Comparison of ENCODE assay signal across 12 mouse cellular contexts in genomic region chr1:166964508-166964907, GRCm38 (mm10). TPM values are rescaled to one million over a fixed set of nuclear protein-coding genes. Genes with fewer than 3 reads are reported as not detected.
A peak's percentile ranks its signal among the peaks of the same experiment; 100 is the strongest.
DNase-seq lines count a peak whose midpoint lies in the region; ATAC-seq and TF ChIP-seq lines count a peak whose summit lies in the region.
"Had no signal": no experiment of that assay in that cellular context is flagged by ENCODE, and none has a peak within 500 bp of the region (broad histone marks: within the 10 kb centered on the region; RNA-seq: fewer than 3 reads in every experiment).

No protein-coding gene starts in this region.

- H3K4me2 ChIP-seq in liver, postnatal 0 days (ENCODE audit: low read depth, low read length), result no peak overlapping the region
- no peak overlapping the region for H3K4me2 ChIP-seq in heart, embryonic 12.5 days
- H3K4me2 ChIP-seq: embryonic facial prominence, embryonic 13.5 days; midbrain, embryonic 15.5 days had no signal

- H3K36me3 ChIP-seq in ES-Bruce4 (ENCODE audit: control insufficient read depth, insufficient read depth, low read length, poor library complexity, severe bottlenecking), result no peaks in the 10 kb centered on the region
- no peaks in the 10 kb centered on the region for H3K36me3 ChIP-seq in liver, postnatal 0 days (replicated peaks; ENCODE audit: insufficient read depth, low read length)
- H3K36me3 ChIP-seq in heart, embryonic 12.5 days, result no peaks in the 10 kb centered on the region
- H3K36me3 ChIP-seq: embryonic facial prominence, embryonic 13.5 days; G1E; midbrain, embryonic 15.5 days had no signal

- peak; percentile 55 for DNase-seq in heart, postnatal 4 days
- DNase-seq in heart, adult 9 months (ENCODE audit: low spot score in 2 of 2), result no peak
- DNase-seq in c-Kit-positive CD71-positive TER-119-negative erythroid progenitor cells, embryonic 14.5 days (ENCODE audit: low read depth), result peak; percentile 3
- DNase-seq in liver, postnatal 0 days, result peak; percentile 20
- DNase-seq in frontal cortex, adult 2 months (ENCODE audit: extremely low spot score in 1 of 2, low spot score in 1 of 2), result no peak

- 32% methylated on average over 10 of the region's 10 CpGs for WGBS in liver, postnatal 0 days (ENCODE audit: insufficient replicate concordance)
- WGBS in heart, embryonic 12.5 days, result 30% methylated on average over 10 of the region's 10 CpGs

- no peak overlapping the region for H3K4me3 ChIP-seq in ES-Bruce4 (ENCODE audit: low read depth, low read length)
- no peak overlapping the region for H3K4me3 ChIP-seq in liver, postnatal 0 days (ENCODE audit: low read depth, low read length)
- no peak overlapping the region for H3K4me3 ChIP-seq in heart, embryonic 12.5 days
- H3K4me3 ChIP-seq: embryonic facial prominence, embryonic 13.5 days; midbrain, embryonic 15.5 days had no signal

- H3K9me3 ChIP-seq in ES-Bruce4 (replicated peaks; ENCODE audit: control insufficient read depth, insufficient read depth, low read length, poor library complexity, severe bottlenecking), result peaks cover 10% of the 10 kb centered on the region
- no peaks in the 10 kb centered on the region for H3K9me3 ChIP-seq in liver, postnatal 0 days (ENCODE audit: low read length)
- H3K9me3 ChIP-seq in heart, embryonic 12.5 days (replicated peaks), result no peaks in the 10 kb centered on the region
- H3K9me3 ChIP-seq: embryonic facial prominence, embryonic 13.5 days; midbrain, embryonic 15.5 days had no signal

- no peak overlapping the region for H3K9ac ChIP-seq in ES-Bruce4 (ENCODE audit: low read depth, poor library complexity, severe bottlenecking)
- no peak overlapping the region for H3K9ac ChIP-seq in liver, postnatal 0 days (replicated peaks)
- no peak overlapping the region for H3K9ac ChIP-seq in heart, embryonic 12.5 days
- H3K9ac ChIP-seq: embryonic facial prominence, embryonic 13.5 days; midbrain, embryonic 15.5 days had no signal

- H3K4me1 ChIP-seq in ES-Bruce4 (ENCODE audit: control insufficient read depth, insufficient read depth, low read length), result no peaks in the 10 kb centered on the region
- no peaks in the 10 kb centered on the region for H3K4me1 ChIP-seq in liver, postnatal 0 days (ENCODE audit: insufficient read depth)
- H3K4me1 ChIP-seq in heart, embryonic 12.5 days (replicated peaks), result no peaks in the 10 kb centered on the region
- H3K4me1 ChIP-seq: embryonic facial prominence, embryonic 13.5 days; midbrain, embryonic 15.5 days had no signal

- peak; percentile 94 for TF ChIP-seq EP300 in ES-Bruce4 (IDR thresholded peaks at IDR 0.05; ENCODE audit: insufficient read depth, low read depth, low read length)
- no peak for TF ChIP-seq EP300 in liver, postnatal 0 days (IDR thresholded peaks at IDR 0.05; ENCODE audit: low read depth)

- no peak for TF ChIP-seq POLR2A in ES-Bruce4 (IDR thresholded peaks at IDR 0.05; ENCODE audit: insufficient read depth, low read length)

- H3K27ac ChIP-seq in ES-Bruce4 (ENCODE audit: insufficient read depth, low read length), result peak overlapping the region; percentile 6; the same call in 1 of the 2 replicates
- H3K27ac ChIP-seq in liver, postnatal 0 days (ENCODE audit: low read depth), result no peak overlapping the region
- H3K27ac ChIP-seq in heart, embryonic 12.5 days (ENCODE audit: poor library complexity, severe bottlenecking), result no peak overlapping the region
- H3K27ac ChIP-seq: embryonic facial prominence, embryonic 13.5 days; midbrain, embryonic 15.5 days had no signal

- H3K27me3 ChIP-seq in ES-Bruce4 (ENCODE audit: control insufficient read depth, insufficient read depth, low read length, poor library complexity, severe bottlenecking), result no peaks in the 10 kb centered on the region
- no peaks in the 10 kb centered on the region for H3K27me3 ChIP-seq in liver, postnatal 0 days (ENCODE audit: insufficient read depth, low read length)
- H3K27me3 ChIP-seq in heart, embryonic 12.5 days (replicated peaks), result no peaks in the 10 kb centered on the region
- H3K27me3 ChIP-seq: embryonic facial prominence, embryonic 13.5 days; midbrain, embryonic 15.5 days had no signal

- no peak for ATAC-seq in liver, postnatal 0 days
- no peak for ATAC-seq in activated CD4-positive, CD25-positive, alpha-beta regulatory T cell, adult 4 months
- no peak for ATAC-seq in heart, embryonic 12.5 days (ENCODE audit: insufficient number of reproducible peaks, low FRiP score)
- ATAC-seq: hindbrain, embryonic 16.5 days; midbrain, embryonic 15.5 days had no signal

- no peak for TF ChIP-seq CTCF in ES-Bruce4 (IDR thresholded peaks at IDR 0.05; ENCODE audit: low read depth, low read length)
- no peak for TF ChIP-seq CTCF in liver, postnatal 0 days (IDR thresholded peaks at IDR 0.05; ENCODE audit: low read depth)

RNA-seq across cellular contexts. Expression of gene Fam78b, which starts 36.7 kb away (rescaled TPM):
- total RNA-seq in heart, postnatal 4 days (2021), result 1 to 10 TPM; 5.8 to 5.9 TPM
- 0.67 and 0.84 TPM in 2 replicates for polyA plus RNA-seq in ES-Bruce4 (2011; ENCODE audit: insufficient read depth, insufficient read length, low read depth, missing spikeins)
- 0.07 TPM in 2 replicates for polyA plus RNA-seq in liver, postnatal 0 days (2015; fragmentation: Nextera tagmentation; extraction: Ambion mirVana)
- not detected for polyA plus RNA-seq in activated CD4-positive, CD25-positive, alpha-beta regulatory T cell, adult 4 months (2017; shearing (Covaris generic))
- 0.91 and 1.0 TPM in 2 replicates for polyA plus RNA-seq in heart, embryonic 12.5 days (2016; fragmentation: Nextera tagmentation; extraction: Ambion mirVana)
- 21.2 and 23.4 TPM in 2 replicates for polyA plus RNA-seq in frontal cortex, adult 2 months (2012; rRNA removed)
- polyA plus RNA-seq: G1E had no signal

Comparison
In these comparisons a context has a peak if more than half of its experiments do, and no peak if none do; other contexts are left out.
1. DNase-seq: peak in heart, postnatal 4 days (single experiment), c-Kit-positive CD71-positive TER-119-negative erythroid progenitor cells, embryonic 14.5 days (single experiment) and liver, postnatal 0 days (single experiment); none in heart, adult 9 months (0 of 2) and frontal cortex, adult 2 months (0 of 2).
2. RNA of gene Fam78b, which starts 36.7 kb away (polyA plus RNA-seq): 21.2 to 23.4 TPM in frontal cortex, adult 2 months; 0.91 to 1.0 TPM in heart, embryonic 12.5 days, 0.67 to 0.84 TPM in ES-Bruce4, 0.07 TPM in liver, postnatal 0 days and not detected in activated CD4-positive, CD25-positive, alpha-beta regulatory T cell, adult 4 months; every median in the first group is over 10 times any median in the second.